Mouse (Mus musculus): ENCODE measurements around the gene Lhfpl2. TPM values are rescaled to one million over a fixed set of nuclear protein-coding genes. Genes with fewer than 3 reads are reported as not detected.
"Not testable (repeated sequence)": the region's sequence is repeated elsewhere in the genome, so short reads cannot be mapped to it uniquely, and the experiment has no call there.

Lhfpl2 gene
- 22.5 and 25.6 TPM in 2 replicates for polyA plus RNA-seq (2012; rRNA removed)

DNA sequence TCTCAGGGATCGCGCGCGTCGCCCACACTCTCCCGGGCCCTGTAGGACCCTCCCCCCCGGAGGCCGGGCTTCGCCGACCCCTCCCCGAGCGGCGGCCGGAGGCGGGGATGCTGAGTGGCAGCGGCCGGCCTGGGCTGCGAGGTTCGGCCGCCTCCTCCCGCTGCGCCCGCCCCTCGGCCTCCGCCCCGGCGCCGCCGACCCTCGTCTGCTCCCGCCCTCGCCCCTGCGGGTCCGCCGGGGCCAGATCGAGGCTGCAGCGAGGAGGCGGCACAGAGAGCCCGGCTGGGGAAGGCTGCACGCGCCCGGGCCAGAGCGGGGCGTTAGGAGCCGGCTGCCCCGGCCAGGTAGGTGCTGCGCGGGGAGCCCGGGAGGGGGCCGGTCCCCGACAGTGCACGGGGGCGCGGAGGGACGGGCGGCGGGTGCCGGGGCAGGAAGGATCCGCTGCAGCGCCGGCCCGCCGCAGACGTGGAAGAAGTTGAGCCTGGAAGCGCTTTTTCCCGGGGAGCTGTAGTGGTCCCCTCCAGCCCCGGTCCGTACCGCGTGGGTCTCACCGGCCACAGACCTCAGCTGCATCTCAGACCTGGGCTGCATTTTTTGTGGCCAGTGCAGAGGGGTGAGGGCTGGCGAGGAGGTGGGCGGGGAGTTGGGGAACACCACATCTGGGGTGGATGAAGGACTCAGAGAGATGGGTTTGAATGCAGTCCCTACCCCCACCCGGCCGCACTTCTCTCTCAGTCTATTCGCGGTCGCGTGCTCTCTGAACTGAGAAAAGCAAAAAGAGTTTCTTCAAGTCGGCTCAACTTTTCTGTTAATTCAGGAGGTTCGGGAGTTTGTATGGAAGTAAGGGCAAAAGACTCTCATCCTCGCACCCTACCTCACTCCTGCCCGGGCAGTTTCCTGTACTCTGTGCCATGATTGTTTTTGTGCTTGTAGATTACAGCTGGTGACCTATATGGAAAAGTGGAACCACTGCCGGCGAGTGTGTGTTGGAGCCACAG, at the start of gene Lhfpl2:
Gene Lhfpl2 (plus strand): TSS at position 234 of the 998 bp plus-strand sequence.
- Histone ChIP-seq H3K4me1 (ENCODE audit: control insufficient read depth, insufficient read depth, low read length) (peaks cover 4% of the 10 kb centered on the region), H3K4me3 (replicated peaks; ENCODE audit: insufficient read depth, low read depth, low read length) (peak within 1 kb of the TSS; percentile 66), H3K27me3 (ENCODE audit: control insufficient read depth, insufficient read depth, low read length) (peaks cover 10% of the 10 kb centered on the region; the same call in 1 of the 2 replicates), H3K27ac (ENCODE audit: insufficient read depth, low read length) (no peak within 1 kb of the TSS)
- WGBS, result 2% methylated on average over 80 of the region's 85 CpGs
- TF ChIP-seq POLR2A (IDR thresholded peaks at IDR 0.05; ENCODE audit: borderline replicate concordance, insufficient read depth, low read length), result no peak
- no peak for TF ChIP-seq CTCF (IDR thresholded peaks at IDR 0.05; ENCODE audit: borderline replicate concordance, insufficient read depth, low read depth, low read length)
- DNase-seq, result peak in 1 of 2 experiments; percentile 18

DNA sequence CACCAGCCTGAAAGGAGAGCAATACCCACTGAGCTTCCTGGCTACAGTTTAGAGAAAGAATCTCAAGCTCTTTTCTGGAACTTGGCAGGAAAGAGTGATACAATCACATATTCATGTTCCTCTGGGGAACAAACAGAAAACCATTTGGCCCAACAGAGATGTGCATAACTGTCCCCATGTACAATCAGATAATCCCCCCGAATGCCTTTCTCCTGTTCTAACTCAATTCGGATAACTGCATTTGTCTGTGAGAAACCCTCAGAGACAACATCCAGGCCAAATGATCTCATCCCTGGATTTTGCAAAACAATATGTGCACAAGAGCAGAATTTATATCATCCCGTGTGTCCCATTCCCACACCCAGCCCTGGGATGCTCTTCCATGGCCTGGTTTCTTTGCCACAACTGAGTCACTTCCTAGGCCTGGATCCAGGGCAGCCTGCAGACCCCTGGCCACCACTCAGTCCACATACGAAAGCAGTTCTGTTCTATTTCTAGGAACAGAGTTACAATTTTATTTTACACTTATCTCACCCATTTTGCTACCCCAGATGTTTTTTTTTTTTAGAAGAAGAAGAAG, 45.5 kb upstream of the Lhfpl2 start:
- DNase-seq, result no peak
- H3K4me3 ChIP-seq (replicated peaks; ENCODE audit: insufficient read depth, low read depth, low read length), result no peak overlapping the region
- TF ChIP-seq CTCF (IDR thresholded peaks at IDR 0.05; ENCODE audit: borderline replicate concordance, insufficient read depth, low read depth, low read length) (no peak), POLR2A (IDR thresholded peaks at IDR 0.05; ENCODE audit: borderline replicate concordance, insufficient read depth, low read length) (no peak)
- H3K27ac ChIP-seq (ENCODE audit: insufficient read depth, low read length), result no peak overlapping the region
- WGBS, result 81% methylated on average over 4 of the region's 4 CpGs
- H3K27me3 ChIP-seq (ENCODE audit: control insufficient read depth, insufficient read depth, low read length), result no peaks in the 10 kb centered on the region
- H3K4me1 ChIP-seq (ENCODE audit: control insufficient read depth, insufficient read depth, low read length), result no peaks in the 10 kb centered on the region

DNA sequence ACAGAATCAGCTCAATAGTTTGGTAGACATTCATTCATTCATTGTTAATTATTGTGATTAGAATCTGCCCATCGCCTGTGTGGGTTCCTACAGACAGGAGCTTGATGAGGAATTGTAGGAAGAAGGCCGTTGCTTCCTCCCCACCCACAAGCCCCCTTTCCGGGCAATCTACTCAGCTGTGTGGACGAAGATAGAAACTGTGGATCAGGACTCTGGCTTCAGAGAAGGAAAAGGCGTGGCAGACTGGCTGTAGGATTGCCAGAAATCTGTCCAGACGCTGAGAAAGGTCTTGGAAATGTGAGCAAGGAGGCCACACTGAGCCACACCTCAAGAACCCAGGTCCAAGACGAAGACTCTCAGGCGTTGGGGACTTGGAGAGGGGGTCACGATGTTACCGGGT, 43.6 kb upstream of the Lhfpl2 start:
- WGBS, result 74% methylated on average over 10 of the region's 10 CpGs
- no peak overlapping the region for H3K4me3 ChIP-seq (replicated peaks; ENCODE audit: insufficient read depth, low read depth, low read length)
- H3K27ac ChIP-seq (ENCODE audit: insufficient read depth, low read length), result no peak overlapping the region
- no peaks in the 10 kb centered on the region for H3K27me3 ChIP-seq (ENCODE audit: control insufficient read depth, insufficient read depth, low read length)
- DNase-seq, result no peak
- no peak for TF ChIP-seq CTCF (IDR thresholded peaks at IDR 0.05; ENCODE audit: borderline replicate concordance, insufficient read depth, low read depth, low read length)
- no peak for TF ChIP-seq POLR2A (IDR thresholded peaks at IDR 0.05; ENCODE audit: borderline replicate concordance, insufficient read depth, low read length)
- H3K4me1 ChIP-seq (ENCODE audit: control insufficient read depth, insufficient read depth, low read length), result no peaks in the 10 kb centered on the region

DNA sequence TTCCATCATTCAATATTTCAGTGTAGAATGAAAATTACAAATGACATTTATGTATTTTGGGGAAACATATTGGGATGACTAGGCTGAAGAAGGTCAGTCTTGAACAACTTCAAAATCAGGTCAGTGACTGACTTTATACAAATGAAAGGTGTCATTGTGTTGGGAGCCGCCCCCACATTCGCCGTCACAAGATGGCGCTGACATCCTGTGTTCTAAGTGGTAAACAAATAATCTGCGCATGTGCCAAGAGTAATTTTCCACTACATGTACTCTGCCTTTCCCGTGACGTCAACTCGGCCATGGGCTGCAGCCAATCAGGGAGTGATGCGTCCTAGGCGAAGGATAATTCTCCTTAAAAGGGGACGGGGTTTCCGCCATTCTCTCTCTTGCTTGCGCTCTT, 33.0 kb upstream of the Lhfpl2 start:
- peak in 1 of 2 experiments; percentile 29 for DNase-seq
- not testable (repeated sequence) for H3K4me3 ChIP-seq (replicated peaks; ENCODE audit: insufficient read depth, low read depth, low read length); H3K4me1 ChIP-seq (ENCODE audit: control insufficient read depth, insufficient read depth, low read length); H3K27me3 ChIP-seq (ENCODE audit: control insufficient read depth, insufficient read depth, low read length); H3K27ac ChIP-seq (ENCODE audit: insufficient read depth, low read length)
- WGBS, result 70% methylated on average over 10 of the region's 13 CpGs

DNA sequence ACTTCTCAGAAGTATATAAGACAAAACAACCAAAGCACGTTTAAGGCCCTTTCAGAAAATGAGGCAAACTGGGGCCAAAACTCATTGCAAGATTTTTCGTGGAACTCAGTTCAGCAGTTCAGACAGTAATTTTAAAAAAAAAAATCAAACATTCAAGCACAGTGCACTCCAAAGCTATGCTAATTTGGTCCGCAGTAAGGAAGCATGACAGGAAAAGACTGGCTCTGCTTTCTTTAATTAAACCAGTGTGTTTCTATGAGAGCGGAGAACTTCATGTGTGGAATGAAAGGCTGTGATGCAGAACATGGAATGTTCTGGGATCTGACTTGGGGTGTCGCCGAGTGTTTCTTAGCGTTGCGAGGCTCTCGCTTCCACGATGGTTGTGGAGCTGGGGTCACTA, 28.4 kb upstream of the Lhfpl2 start:
- Histone ChIP-seq H3K27me3 (ENCODE audit: control insufficient read depth, insufficient read depth, low read length) (no peaks in the 10 kb centered on the region), H3K4me3 (replicated peaks; ENCODE audit: insufficient read depth, low read depth, low read length) (no peak overlapping the region), H3K4me1 (ENCODE audit: control insufficient read depth, insufficient read depth, low read length) (no peaks in the 10 kb centered on the region), H3K27ac (ENCODE audit: insufficient read depth, low read length) (no peak overlapping the region)
- 84% methylated on average over 10 of the region's 10 CpGs for WGBS
- no peak for DNase-seq
- TF ChIP-seq POLR2A (IDR thresholded peaks at IDR 0.05; ENCODE audit: borderline replicate concordance, insufficient read depth, low read length) (no peak), CTCF (IDR thresholded peaks at IDR 0.05; ENCODE audit: borderline replicate concordance, insufficient read depth, low read depth, low read length) (no peak)

DNA sequence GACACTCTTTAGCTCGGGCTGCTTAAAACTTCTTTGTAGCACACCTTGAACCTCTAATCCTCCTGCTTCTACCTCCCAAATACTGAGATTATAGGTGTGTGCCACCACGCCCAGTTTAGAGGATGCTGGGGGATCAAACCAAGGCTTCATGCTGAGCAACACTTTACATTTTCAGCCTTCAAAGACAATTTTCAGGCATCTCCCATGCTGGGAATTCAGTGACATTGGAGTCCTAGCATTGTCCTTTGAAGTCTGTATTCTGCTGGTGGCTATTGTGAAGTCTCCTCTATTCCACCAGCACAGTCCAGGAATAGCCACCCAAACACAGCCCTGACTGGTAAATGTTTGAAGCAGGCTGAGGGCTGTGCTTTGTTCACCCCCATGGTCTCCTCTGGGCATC, 27.0 kb upstream of the Lhfpl2 start:
- no peak for DNase-seq
- H3K4me3 ChIP-seq (replicated peaks; ENCODE audit: insufficient read depth, low read depth, low read length), result no peak overlapping the region
- no peaks in the 10 kb centered on the region for H3K27me3 ChIP-seq (ENCODE audit: control insufficient read depth, insufficient read depth, low read length)
- H3K27ac ChIP-seq (ENCODE audit: insufficient read depth, low read length), result no peak overlapping the region
- no peaks in the 10 kb centered on the region for H3K4me1 ChIP-seq (ENCODE audit: control insufficient read depth, insufficient read depth, low read length)
- TF ChIP-seq POLR2A (IDR thresholded peaks at IDR 0.05; ENCODE audit: borderline replicate concordance, insufficient read depth, low read length) (no peak), CTCF (IDR thresholded peaks at IDR 0.05; ENCODE audit: borderline replicate concordance, insufficient read depth, low read depth, low read length) (no peak)
- 89% methylated on average over 2 of the region's 2 CpGs for WGBS

DNA sequence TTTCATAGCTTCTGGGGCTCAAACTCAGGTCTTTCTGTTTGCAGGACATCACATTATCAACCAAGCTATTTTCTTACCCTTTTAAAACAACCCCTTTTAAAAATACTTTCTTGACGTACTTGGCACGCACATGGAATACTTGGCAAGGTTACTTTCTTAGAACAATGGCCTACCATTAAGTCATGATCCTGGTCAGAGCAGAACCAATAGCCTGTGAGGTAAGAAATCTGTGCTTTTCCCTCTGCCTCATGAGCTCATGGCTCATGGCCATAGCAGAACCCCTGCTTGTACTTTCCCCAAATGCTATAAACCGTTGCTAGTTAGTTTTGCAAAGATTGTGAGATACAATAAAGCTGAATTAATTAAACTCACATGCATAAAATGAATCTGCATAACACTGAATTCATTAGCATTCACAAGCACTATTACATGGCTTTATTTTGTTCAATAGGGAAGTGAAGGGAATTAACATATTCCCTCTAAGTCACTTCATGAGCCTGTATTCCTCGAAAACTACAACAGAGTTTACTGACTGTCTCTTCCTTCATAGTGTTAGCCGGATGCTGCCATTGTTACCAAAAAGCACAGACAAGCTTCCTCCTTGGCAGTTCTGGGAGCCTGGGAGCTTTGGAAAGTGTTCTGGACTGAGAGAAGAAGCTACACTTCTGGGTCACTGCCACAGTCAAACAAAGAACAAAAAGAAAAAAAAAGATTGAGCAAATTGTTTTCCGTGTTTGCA, 20.1 kb upstream of the Lhfpl2 start:
- DNase-seq, result no peak
- no peak overlapping the region for H3K4me3 ChIP-seq (replicated peaks; ENCODE audit: insufficient read depth, low read depth, low read length)
- no peaks in the 10 kb centered on the region for H3K27me3 ChIP-seq (ENCODE audit: control insufficient read depth, insufficient read depth, low read length)
- no peak overlapping the region for H3K27ac ChIP-seq (ENCODE audit: insufficient read depth, low read length)
- no peaks in the 10 kb centered on the region for H3K4me1 ChIP-seq (ENCODE audit: control insufficient read depth, insufficient read depth, low read length)
- WGBS, result 37% methylated on average over 6 of the region's 6 CpGs
- TF ChIP-seq CTCF (IDR thresholded peaks at IDR 0.05; ENCODE audit: borderline replicate concordance, insufficient read depth, low read depth, low read length) (no peak), POLR2A (IDR thresholded peaks at IDR 0.05; ENCODE audit: borderline replicate concordance, insufficient read depth, low read length) (no peak)
